ENCODE assay signal across 21 mouse cellular contexts in genomic region chr7:143689946-143690345, GRCm38 (mm10). TPM values are rescaled to one million over a fixed set of nuclear protein-coding genes. Genes with fewer than 3 reads are reported as not detected.
"Had no signal": no experiment of that assay in that cellular context is flagged by ENCODE, and none has a peak within 500 bp of the region (broad histone marks: within the 10 kb centered on the region; RNA-seq: fewer than 3 reads in every experiment).

No protein-coding gene starts in this region.

- H3K36me3 ChIP-seq: liver, embryonic 12.5 days; liver, embryonic 15.5 days had no signal

- H3K27me3 ChIP-seq: limb, embryonic 13.5 days; lung, embryonic 15.5 days had no signal

- H3K4me3 ChIP-seq: limb, embryonic 10.5 days; limb, embryonic 13.5 days; liver, embryonic 12.5 days; liver, embryonic 15.5 days; lung, embryonic 15.5 days; midbrain, embryonic 12.5 days; myocyte; neural tube, embryonic 13.5 days had no signal

- H3K4me1 ChIP-seq: limb, embryonic 13.5 days; liver, embryonic 12.5 days had no signal

- H3K4me2 ChIP-seq: limb, embryonic 13.5 days; liver, embryonic 12.5 days; liver, embryonic 15.5 days; lung, embryonic 15.5 days; midbrain, embryonic 12.5 days; neural tube, embryonic 13.5 days had no signal

- H3K27ac ChIP-seq: kidney, postnatal 0 days; limb, embryonic 10.5 days; limb, embryonic 13.5 days; liver, embryonic 12.5 days; liver, embryonic 15.5 days; lung, embryonic 15.5 days; midbrain, embryonic 12.5 days; neural tube, embryonic 13.5 days had no signal

- H3K9ac ChIP-seq: limb, embryonic 13.5 days; liver, embryonic 12.5 days; liver, embryonic 15.5 days; lung, embryonic 15.5 days; midbrain, embryonic 12.5 days; neural tube, embryonic 13.5 days had no signal

- DNase-seq: kidney, adult 2 months; liver; lung, adult 18-20 months; lung, postnatal 10 days; lung, postnatal 36 days; retina, postnatal 1 day; right cerebral cortex, postnatal 4 days; thymus, adult 18-20 months; thymus, postnatal 36 days had no signal

- ATAC-seq: intestine, embryonic 16.5 days; liver, embryonic 12.5 days; midbrain, embryonic 16.5 days had no signal

- H3K9me3 ChIP-seq: limb, embryonic 10.5 days; limb, embryonic 13.5 days; liver, embryonic 12.5 days; liver, embryonic 15.5 days; lung, embryonic 15.5 days; midbrain, embryonic 12.5 days; neural tube, embryonic 13.5 days had no signal

RNA-seq across cellular contexts. Expression of gene Tnfrsf23, which starts 4.3 kb away (rescaled TPM):
- total RNA-seq: monocyte, adult 5-6 weeks had no signal
